Mouse (Mus musculus) urinary bladder, postnatal 4 days (tissue): ENCODE data around the gene Ntm.

Experiments used
- DNase-seq, 2 experiments: peaks; one replicate each; pipeline ENCODE4 v3.0.0; 2021 to 2022; ENCODE audit warnings: low spot score in 2 of 2

The Ntm gene

GRCm38 (mm10) chr9:29657761-29658465 is 305.0 kb downstream of the Ntm start:
- no peak for DNase-seq

DNA sequence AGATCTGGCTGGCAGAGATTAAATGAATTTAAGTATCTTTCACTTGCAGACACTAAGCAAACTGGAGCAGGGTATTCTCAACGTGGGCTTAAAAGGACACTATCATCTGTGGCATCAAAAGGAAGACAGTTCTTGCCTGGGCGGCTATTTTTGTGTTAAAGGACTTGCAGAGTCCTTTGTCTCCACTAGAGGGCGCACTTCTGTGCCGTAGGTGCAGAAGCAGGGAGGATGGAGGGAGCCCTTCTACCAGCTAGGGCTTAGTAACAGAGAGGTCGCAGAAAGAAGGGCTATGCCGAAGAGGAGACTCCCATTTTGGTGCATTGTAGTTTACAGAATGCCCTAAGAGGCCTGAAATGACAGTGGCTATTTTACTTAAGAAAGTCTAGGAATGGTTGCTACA is 308.1 kb downstream of the Ntm start:
- DNase-seq = peak in 1 of 2 experiments; percentile 60

DNA sequence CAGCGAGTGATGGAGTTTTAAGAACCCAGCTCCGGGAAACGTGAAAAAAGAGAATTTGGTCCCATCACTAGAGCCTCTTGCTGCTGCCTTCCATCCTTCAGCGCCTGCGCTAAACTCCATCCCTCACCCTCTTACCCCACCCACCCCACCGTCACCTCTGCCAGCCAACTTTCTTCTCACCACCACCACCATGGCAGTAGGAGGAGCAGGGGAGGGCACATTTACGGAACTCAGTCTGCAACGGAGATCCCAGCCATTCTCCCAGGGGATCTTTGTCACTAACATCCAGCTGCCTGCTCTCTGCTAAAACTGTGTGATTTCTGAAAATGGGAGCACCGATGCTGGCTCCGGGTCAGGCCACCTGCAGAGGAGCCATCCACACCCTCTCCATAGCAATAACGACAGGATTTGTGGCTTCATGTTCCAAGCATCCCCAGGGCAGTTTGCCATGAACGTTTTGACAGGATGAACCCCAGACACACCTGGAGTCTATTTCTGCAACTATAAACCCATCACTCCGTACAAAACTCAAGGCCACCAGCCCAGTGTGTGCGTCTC is 309.2 kb downstream of the Ntm start:
- DNase-seq = peak in 1 of 2 experiments; percentile 54

DNA sequence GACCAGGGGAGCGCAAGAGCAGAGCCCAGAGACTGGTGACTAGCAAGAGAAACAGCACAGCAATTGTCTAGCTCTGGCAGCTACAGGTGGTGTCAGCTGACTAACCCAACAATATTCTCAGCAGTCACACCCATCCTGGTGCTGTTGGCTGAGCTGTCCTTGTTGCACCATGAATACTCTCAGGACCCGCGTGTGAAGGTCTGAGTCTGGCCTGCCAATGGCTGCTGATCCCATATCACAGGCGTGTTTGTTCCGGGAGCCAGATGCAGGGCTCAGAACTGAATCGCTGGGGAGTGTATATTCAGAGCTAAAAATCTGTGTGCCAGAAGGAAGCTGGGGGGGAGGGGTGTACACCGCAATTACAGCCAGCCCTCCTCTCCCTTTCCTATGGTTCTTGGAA is 310.1 kb downstream of the Ntm start:
- DNase-seq = peak in 1 of 2 experiments; percentile 55

- no peak for DNase-seq
These were observed 311.1 kb downstream of the Ntm start for GRCm38 (mm10) chr9:29651856-29652255.

- DNase-seq = no peak
These were observed 311.7 kb downstream of the Ntm start for GRCm38 (mm10) chr9:29651226-29651625.

DNA sequence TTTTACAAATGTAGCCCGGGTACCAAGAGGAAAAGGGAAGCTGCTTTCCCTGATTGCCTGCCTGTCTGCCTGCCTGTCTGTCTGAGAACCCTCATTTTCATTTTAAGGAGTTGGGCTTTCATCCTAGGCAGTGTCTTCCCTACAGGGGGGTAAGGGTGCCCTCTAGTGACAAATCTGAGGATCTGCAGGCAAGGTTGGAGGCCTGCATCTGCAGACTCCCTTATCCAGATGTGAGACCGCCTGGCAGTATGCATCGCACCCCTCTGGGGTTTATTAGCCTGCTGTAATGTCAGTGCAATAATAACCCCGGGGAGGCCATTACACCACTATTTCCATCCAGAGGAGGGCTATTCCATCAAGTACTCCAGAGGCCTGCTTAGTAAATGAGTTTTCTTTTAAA is 312.3 kb downstream of the Ntm start:
- peak in 1 of 2 experiments; percentile 61 for DNase-seq

DNA sequence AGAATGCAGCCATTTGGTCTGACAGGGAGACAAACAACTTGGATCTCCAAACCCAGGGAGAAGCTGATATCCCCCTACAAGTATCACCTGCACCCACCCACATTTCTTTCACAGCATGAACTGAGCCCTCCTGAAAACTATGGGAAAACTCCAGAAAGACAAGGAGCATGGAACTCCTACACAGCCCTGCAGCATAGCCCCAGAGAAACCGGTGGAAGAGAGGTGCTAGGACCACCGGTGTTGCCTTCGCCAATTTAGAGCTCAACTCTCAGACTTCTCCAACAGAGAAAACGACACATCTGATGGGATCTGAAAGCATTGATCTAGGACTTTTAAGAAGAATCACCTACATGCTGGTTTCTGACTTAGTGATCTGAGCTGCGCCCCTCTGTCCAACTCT is 312.7 kb downstream of the Ntm start:
- DNase-seq = peak in 1 of 2 experiments; percentile 41

DNA sequence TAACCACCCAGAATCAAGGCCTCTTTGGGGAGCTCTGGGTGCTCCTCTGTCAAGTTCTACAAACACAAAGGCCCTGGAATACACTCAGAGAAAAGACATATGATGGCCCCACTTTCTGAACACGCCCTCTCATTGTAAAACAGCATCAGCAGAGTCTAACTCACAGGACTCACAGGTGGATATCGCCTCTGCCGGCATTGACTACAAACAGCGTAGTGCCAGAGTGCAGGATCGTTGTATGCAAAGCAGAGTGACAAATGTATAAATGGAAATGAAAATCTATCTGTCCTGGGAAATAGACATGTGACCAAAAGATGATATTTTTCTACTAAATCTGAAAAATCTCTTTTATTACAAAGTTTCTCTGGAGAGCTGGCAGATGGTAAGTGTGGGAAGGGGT is 314.7 kb downstream of the Ntm start:
- peak in 1 of 2 experiments; percentile 50 for DNase-seq

DNA sequence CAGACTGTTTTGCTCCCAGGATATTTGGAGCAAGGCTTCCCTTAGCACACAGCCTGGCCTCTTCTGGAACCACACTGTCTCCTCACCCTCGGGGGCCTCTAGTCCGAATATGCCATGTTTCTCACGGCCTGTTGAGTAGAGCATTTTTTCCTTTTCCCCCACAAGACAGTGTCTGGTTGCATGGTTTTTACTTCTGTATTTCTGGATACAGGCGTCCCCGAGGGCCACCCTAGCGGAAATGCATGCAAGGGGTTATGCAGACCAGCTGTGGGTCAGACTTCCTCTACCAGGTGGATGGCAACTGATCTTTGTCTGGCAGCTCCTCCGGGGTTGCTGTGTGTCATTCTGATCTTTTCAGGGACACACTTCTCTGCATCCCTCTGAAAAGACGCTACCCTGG is 315.2 kb downstream of the Ntm start:
- DNase-seq = peak in 1 of 2 experiments; percentile 54

- no peak for DNase-seq
These were observed 317.0 kb downstream of the Ntm start for GRCm38 (mm10) chr9:29645796-29646400.

GRCm38 (mm10) chr9:29642997-29643657 is 319.8 kb downstream of the Ntm start:
- DNase-seq = no peak

DNA sequence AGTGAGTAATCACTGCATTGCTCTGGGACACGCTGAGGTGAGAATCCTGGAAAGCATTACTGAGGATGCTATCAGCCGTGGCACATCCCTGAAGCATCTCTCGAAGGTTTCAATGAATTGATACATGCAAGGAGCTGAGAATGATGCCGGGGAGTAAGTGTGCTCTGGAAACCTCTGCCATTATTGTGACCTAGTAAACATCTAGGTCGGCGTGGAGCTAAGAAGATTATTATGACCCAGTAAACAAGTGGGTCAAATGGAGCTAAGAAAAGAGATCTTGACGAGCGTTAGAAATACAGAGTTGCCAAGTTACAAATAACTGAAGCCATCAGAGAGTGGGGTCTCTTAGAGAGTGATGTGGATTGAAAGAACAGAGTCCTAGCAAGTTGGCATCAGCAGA is 325.6 kb downstream of the Ntm start:
- DNase-seq = no peak

DNA sequence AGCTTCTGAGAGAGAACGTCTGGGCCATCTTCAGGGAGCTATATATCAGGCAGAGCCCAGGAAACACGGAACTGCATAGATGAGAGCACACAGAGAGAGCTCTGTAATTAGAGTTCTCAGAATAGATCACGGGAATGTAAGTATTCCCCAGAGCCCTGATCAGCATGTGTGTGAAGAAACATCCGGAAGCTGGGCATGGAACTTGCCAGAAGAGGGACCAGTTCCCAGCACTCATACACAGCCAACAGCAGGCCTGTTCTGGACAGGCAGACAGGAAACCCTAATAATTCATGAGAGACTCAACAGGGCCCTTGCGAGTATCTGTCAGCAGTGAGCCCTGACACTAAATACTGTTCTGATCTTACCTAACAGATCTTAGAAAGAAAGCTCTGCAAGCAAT is 345.8 kb downstream of the Ntm start:
- DNase-seq = no peak

DNA sequence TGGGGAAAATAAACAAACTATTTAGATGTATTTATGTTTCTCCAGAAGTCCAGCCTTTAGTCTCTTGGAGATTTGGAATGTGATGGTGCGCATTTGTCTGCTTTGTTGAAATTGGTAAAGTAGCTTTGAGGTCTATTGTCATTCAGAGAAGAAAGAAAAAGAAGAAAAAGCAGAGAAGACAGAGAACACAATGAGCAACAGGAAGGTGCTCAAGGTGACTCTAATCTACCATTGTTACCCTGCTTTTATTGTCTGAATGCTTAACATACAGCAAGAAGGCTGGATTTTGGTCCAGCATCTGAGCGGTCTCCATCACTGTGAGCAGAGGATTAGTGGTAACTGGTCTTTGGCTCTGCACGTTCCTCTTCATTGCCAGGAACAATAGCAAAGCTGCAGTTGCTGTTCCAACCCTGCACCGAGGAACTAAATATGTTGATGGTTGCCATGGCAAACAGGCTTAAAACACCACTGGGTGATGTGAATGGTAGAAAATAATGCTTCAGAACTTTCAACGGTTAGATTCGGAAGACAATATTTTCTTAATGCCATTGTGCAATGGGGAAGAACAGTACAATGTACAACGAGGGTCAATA is 350.8 kb downstream of the Ntm start:
- no peak for DNase-seq

GRCm38 (mm10) chr9:29610867-29611266 is 352.1 kb downstream of the Ntm start:
- no peak for DNase-seq

GRCm38 (mm10) chr9:29597665-29598064 is 365.3 kb downstream of the Ntm start:
- DNase-seq = no peak

- DNase-seq = no peak
These were observed 367.6 kb downstream of the Ntm start for GRCm38 (mm10) chr9:29595321-29595720.

- no peak for DNase-seq
These were observed 368.2 kb downstream of the Ntm start for GRCm38 (mm10) chr9:29594537-29595294.

GRCm38 (mm10) chr9:29587376-29587775 is 375.6 kb downstream of the Ntm start:
- no peak for DNase-seq

GRCm38 (mm10) chr9:29586381-29586770 is 376.6 kb downstream of the Ntm start:
- no peak for DNase-seq
